Mouse (Mus musculus) limb, embryonic 14.5 days (tissue): ENCODE measurements around the gene Gm12185. TPM values are rescaled to one million over a fixed set of nuclear protein-coding genes. Genes with fewer than 3 reads are reported as not detected.
"Not testable (repeated sequence)": the region's sequence is repeated elsewhere in the genome, so short reads cannot be mapped to it uniquely, and the experiment has no call there.

Source experiments
- ATAC-seq: fragments of 200-750 bp; cut with Nextera tagmentation; 2 replicates; pipeline ENCODE4 v1.8.0; 2017; ENCODE audit warnings: low read depth, moderate number of reproducible peaks, moderate TSS enrichment; ENCODE audit not compliant: low FRiP score
- DNase-seq: peaks from one replicate; pipeline ENCODE4 v3.0.0-alpha.2; 2015; ENCODE audit warnings: low spot score
- H3K27ac ChIP-seq: fragments of 300-500 bp; sonication (generic); replicated peaks from 2 replicates; pipeline ENCODE4 v1.5.1; 2014; ENCODE audit warnings: low read depth, mild to moderate bottlenecking, low read length, moderate library complexity, mixed read lengths
- H3K27me3 ChIP-seq: fragments of 300-500 bp; sonication (generic); 2 replicates; pipeline ENCODE4 v1.6.1; 2014; ENCODE audit warnings: low read length, mixed read lengths; ENCODE audit not compliant: control insufficient read depth, insufficient read depth
- H3K36me3 ChIP-seq: fragments of 300-500 bp; sonication (generic); 2 replicates; pipeline ENCODE4 v1.6.1; 2014; ENCODE audit warnings: mild to moderate bottlenecking, low read length, moderate library complexity, mixed read lengths; ENCODE audit not compliant: control insufficient read depth, insufficient read depth
- H3K4me1 ChIP-seq: fragments of 300-500 bp; sonication (generic); 2 replicates; pipeline ENCODE4 v1.6.1; 2014; ENCODE audit warnings: antibody characterized with exemption, low read length, mixed read lengths; ENCODE audit not compliant: control insufficient read depth, insufficient read depth
- H3K4me2 ChIP-seq: fragments of 300-500 bp; sonication (generic); replicated peaks from 2 replicates; pipeline ENCODE4 v1.6.1; 2014; ENCODE audit warnings: low read depth, mild to moderate bottlenecking, low read length, moderate library complexity; ENCODE audit not compliant: severe bottlenecking
- H3K4me3 ChIP-seq: fragments of 300-500 bp; sonication (generic); replicated peaks from 2 replicates; pipeline ENCODE4 v1.5.1; 2014; ENCODE audit warnings: low read length
- H3K9ac ChIP-seq: fragments of 300-500 bp; sonication (generic); 2 replicates; pipeline ENCODE4 v1.6.1; 2014; ENCODE audit warnings: mild to moderate bottlenecking, low read depth, low read length, moderate library complexity; ENCODE audit not compliant: severe bottlenecking
- H3K9me3 ChIP-seq: fragments of 300-500 bp; sonication (generic); 2 replicates; pipeline ENCODE4 v1.6.1; 2016; ENCODE audit warnings: low read length; ENCODE audit not compliant: control insufficient read depth
- WGBS: fragments of 180-500 bp; shearing (Covaris S2); extraction: QIAGEN DNeasy Blood & Tissue Kit; methylation state at CpG from one replicate; pipeline ENCODE4 v1.1.7; 2014; 5-methylcytosine and 5-hydroxymethylcytosine counted together
- polyA plus RNA-seq, 2 experiments: library from polyadenylated mRNA; depleted of rRNA in 1 of 2; stranded (reverse) in 1 of 2; unstranded in 1 of 2; fragments of >200 nt; fragmentation: Nextera tagmentation in 1 of 2; extraction: Ambion mirVana in 1 of 2; gene quantifications; 2 replicates each; pipeline versions ENCODE4 v1.2.1 to v1.2.3; 2012 to 2014

Gm12185 gene
- polyA plus RNA-seq (2012; rRNA removed) (0.04 TPM in 1 of 2 replicates, not detected in the other), polyA plus RNA-seq (2014; fragmentation: Nextera tagmentation; extraction: Ambion mirVana) (0.06 TPM in 1 of 2 replicates, not detected in the other)

GRCm38 (mm10) chr11:48991740-48992520 lies at the start of gene Gm12185:
Gene Gm12185, minus strand, starts transcription at chr11:48992226.
- 66% methylated on average over 4 of the region's 4 CpGs for WGBS
- H3K27ac ChIP-seq, H3K9me3 ChIP-seq, H3K4me1 ChIP-seq, H3K4me2 ChIP-seq, H3K36me3 ChIP-seq, H3K27me3 ChIP-seq, H3K9ac ChIP-seq, DNase-seq, H3K4me3 ChIP-seq, ATAC-seq: not testable (repeated sequence)

- H3K4me2 ChIP-seq, H3K36me3 ChIP-seq, H3K27me3 ChIP-seq, H3K9me3 ChIP-seq, H3K4me3 ChIP-seq, H3K27ac ChIP-seq, H3K4me1 ChIP-seq, DNase-seq, H3K9ac ChIP-seq, ATAC-seq: not testable (repeated sequence)
Measured at GRCm38 (mm10) chr11:49012074-49012473, 20.0 kb upstream of the Gm12185 start.

GRCm38 (mm10) chr11:49006785-49007184 lies 14.8 kb upstream of the Gm12185 start:
- WGBS: 29% methylated on average over 1 of the region's 1 CpGs
- ATAC-seq, DNase-seq, H3K9ac ChIP-seq, H3K4me3 ChIP-seq, H3K4me1 ChIP-seq, H3K4me2 ChIP-seq, H3K36me3 ChIP-seq, H3K27me3 ChIP-seq, H3K27ac ChIP-seq, H3K9me3 ChIP-seq: not testable (repeated sequence)

GRCm38 (mm10) chr11:49006317-49006716 lies 14.3 kb upstream of the Gm12185 start:
- H3K9me3 ChIP-seq, H3K4me2 ChIP-seq, H3K4me1 ChIP-seq, H3K9ac ChIP-seq, ATAC-seq, H3K36me3 ChIP-seq, H3K27me3 ChIP-seq, H3K4me3 ChIP-seq, H3K27ac ChIP-seq, DNase-seq: not testable (repeated sequence)
- WGBS: 58% methylated on average over 2 of the region's 2 CpGs

GRCm38 (mm10) chr11:49000411-49000810 lies 8.4 kb upstream of the Gm12185 start:
- not testable (repeated sequence) for H3K9ac ChIP-seq, H3K27ac ChIP-seq, H3K4me2 ChIP-seq, H3K4me1 ChIP-seq, ATAC-seq, DNase-seq, H3K27me3 ChIP-seq, H3K9me3 ChIP-seq, H3K4me3 ChIP-seq, H3K36me3 ChIP-seq
- 86% methylated on average over 1 of the region's 1 CpGs for WGBS

GRCm38 (mm10) chr11:48994018-48994417 lies 2.0 kb upstream of the Gm12185 start, which contains the start of gene Tgtp1:
Gene Tgtp1, minus strand, starts transcription at chr11:48994172.
- not testable (repeated sequence) for H3K9me3 ChIP-seq, H3K27ac ChIP-seq, H3K36me3 ChIP-seq, H3K4me1 ChIP-seq, H3K27me3 ChIP-seq, H3K4me3 ChIP-seq, H3K9ac ChIP-seq, H3K4me2 ChIP-seq, DNase-seq, ATAC-seq
- WGBS: 62% methylated on average over 2 of the region's 2 CpGs

- 25% methylated on average over 10 of the region's 10 CpGs for WGBS
Measured at GRCm38 (mm10) chr11:48993296-48993695, 1.3 kb upstream of the Gm12185 start.

GRCm38 (mm10) chr11:48989981-48990380 lies 2.0 kb downstream of the Gm12185 start:
- not testable (repeated sequence) for H3K9me3 ChIP-seq, ATAC-seq, H3K9ac ChIP-seq, H3K27me3 ChIP-seq, DNase-seq, H3K27ac ChIP-seq, H3K36me3 ChIP-seq, H3K4me1 ChIP-seq, H3K4me3 ChIP-seq, H3K4me2 ChIP-seq
- 38% methylated on average over 2 of the region's 2 CpGs for WGBS

More at GRCm38 (mm10) chr11:48993296-48993695, 1.3 kb upstream of the Gm12185 start:
- H3K9me3 ChIP-seq, DNase-seq, H3K27me3 ChIP-seq, H3K9ac ChIP-seq, H3K4me2 ChIP-seq, H3K4me3 ChIP-seq, H3K27ac ChIP-seq, ATAC-seq, H3K36me3 ChIP-seq, H3K4me1 ChIP-seq: not testable (repeated sequence)
